Mouse (Mus musculus) ovary, adult 2 months (tissue): Measurements from ENCODE around the gene Polh. TPM values are rescaled to one million over a fixed set of nuclear protein-coding genes. Genes with fewer than 3 reads are reported as not detected.

Experiments used
- polyA plus RNA-seq: library from polyadenylated mRNA; depleted of rRNA; stranded (reverse); fragments of >200 nt; gene quantifications from 2 replicates; pipeline ENCODE4 v1.2.3, GENCODE M21; 2012; rRNA removed

Gene Polh
- polyA plus RNA-seq = 6.9 and 7.8 TPM in 2 replicates

DNA sequence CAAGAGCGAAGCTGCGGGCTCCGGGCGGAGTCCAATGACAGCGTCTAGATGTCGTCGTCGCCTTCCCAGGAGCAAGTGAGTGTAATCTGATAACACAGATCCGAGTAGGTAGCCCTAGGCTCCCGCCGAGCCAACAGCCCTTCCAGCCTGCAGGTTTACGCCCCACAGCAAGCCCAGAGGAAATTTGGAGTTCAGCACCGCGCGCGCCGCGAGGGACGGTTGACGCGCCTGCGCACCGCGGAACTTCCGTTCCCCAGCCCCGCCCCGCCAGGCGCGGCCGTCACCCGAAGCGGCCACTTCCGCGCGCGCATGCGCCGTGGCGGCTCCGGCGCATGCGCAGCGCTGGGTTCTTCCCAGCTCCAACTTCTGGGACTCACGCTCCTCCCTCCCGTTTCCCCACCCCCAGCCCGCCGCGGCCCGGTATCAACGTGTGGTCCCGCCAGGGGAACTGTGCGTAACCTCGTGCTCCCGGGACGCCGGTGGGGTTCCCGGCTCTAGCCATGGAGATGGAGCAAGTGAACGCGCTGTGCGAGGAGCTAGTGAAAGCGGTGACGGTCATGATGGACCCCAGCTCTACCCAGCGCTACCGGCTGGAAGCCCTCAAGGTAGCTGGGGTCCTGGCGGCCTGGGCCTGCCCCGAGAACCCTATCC is at the start of gene Polh, which contains the start of gene Xpo5:
Polh (minus strand) TSS at position 225 of the 651 bp plus-strand sequence.
Xpo5 (plus strand) TSS at position 362 of the 651 bp plus-strand sequence.

DNA sequence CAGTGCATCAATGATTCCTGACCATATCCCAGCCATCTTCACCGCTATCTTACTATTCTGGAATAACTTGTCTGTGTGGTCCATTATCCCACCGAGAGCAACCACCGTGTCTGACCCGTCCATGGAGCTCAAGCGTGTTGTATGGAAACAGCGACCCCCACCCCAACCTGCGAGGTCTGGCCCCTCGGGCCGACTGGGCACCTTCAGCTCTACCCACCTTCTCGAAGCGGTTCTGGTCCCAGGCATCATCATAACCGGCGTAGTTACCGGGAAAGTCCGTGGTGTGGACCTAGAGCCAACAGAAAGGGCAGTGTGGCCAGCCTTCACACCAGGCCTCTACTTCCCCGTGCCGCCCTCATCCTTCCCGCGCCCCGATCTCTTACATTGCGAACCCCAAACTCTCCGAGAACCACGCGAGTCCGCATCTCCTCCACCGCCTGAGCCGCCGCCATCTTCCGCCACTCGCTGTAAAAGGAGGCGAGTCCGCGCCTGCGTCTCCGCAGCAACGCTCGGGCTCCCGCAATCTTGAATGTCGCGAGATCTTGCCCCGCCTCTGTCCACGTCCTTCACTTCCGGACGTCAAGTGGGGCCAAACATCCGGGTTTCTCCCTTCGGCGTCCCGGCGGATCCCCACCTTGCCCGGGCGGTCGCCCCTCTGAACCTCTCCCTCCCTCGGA is 45.2 kb upstream of the Polh start, which contains the start of the genes Polr1c and Yipf3:
Polr1c (minus strand) TSS at position 543 of the 677 bp plus-strand sequence.
Yipf3 (plus strand) TSS at position 569 of the 677 bp plus-strand sequence.

DNA sequence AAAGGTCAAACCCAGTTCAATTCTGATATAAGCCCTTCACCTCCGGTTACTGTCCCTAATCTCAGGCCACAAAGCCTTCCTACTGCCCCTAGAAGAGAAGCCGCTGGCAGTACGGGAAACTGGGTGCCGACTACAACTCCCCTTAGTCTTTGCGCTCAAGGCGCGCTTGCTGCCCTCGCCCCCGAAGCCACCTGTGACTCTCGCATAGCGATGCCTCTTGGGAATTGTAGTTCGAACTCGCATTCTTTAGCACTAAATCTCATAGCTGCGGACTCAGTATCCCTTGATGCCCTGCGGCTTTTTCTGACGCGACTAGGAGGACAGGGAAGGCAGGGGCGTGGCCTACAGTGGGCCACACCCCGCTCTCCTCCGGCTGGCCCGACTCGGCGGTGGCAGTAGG is 41.8 kb downstream of the Polh start, which contains the start of gene Gtpbp2:
Gtpbp2 (plus strand) TSS at position 347 of the 400 bp plus-strand sequence.

DNA sequence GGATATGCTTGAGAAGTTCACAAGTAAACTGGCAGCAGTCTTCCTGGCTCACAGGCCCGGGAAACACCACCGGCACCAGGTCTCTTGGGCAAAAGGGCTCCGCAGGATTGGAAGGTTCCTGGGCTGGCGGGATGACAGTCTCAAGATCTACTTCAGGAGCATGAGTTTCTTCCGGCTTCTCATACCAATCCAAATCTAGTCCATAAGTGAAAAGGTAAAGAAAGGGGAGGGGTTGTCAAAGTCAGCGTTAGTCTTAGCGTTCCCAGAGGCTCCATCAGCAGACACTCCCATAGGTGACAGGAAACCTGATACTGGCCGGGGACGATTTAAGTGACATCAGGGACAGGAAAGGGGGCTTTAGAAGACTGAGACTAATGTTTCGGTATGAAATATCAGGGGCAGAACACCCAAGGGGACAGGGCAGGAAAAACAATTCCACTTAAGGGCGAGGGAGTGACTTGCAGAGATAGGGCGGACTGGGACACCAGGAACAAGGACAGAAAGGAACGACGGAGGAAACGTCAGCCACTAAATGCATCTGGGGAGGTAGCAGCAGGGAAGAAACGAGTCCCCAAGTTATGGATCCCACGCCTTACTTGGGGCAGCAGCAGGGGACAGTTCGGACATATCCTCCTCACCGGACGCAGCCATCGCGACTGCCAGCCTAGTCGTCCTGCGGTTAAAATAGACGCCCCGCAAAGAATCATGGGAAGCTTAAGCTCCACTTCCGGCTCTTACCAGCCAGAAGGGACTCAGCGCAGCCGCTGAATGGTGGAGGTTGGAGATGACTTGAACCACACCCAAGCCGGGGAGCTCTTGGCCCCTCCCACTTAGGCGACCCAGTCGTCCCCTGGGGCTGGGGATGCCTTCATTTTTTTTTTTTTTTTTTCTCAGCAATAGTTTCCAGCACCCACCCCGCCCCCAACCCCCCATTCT is 49.3 kb downstream of the Polh start, which contains the start of gene Mad2l1bp:
Mad2l1bp (minus strand) TSS at position 707 of the 936 bp plus-strand sequence.

DNA sequence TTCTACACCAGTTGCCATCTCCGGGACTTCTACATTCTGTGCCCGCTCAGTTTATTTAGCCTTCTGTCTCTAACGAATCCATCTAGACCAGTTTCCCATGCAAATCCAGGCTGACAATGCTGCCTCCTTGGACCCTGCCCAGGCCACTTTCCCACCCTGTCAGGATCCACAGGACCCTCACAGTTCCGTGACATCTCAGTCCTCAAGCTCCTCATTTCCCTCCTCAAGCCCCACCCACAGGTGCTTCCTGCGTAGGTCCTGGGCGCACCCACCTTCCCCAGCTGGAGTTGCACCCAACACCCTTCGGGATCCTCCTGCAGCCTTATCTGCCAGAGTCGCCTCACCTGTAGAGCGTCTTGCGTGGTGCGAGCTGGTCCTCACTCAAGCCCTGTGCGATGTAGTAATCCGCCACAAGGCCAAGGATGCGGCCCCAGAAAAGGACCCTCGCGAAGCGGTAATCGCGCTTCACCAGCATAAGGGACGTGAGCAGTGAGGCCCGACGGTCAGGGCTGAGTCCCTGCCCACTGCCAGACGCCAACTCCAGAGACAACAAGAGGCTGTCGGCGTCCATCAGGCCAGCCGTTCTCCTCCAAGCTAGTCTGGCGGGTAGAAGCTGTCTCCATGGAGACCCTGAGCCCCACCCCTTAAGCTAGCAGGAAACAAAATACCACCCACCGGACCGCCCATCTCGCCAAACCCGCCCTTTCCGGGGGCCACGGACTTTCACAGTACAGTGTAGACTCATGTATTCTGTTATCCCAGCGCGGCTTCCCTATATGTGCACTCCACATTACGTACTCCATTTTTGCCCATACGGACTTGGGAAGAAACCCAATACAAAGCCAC is 58.6 kb downstream of the Polh start, which contains the start of gene Rsph9:
Rsph9 (minus strand) TSS at position 639 of the 846 bp plus-strand sequence.

Other genes with a start within 250 kb of the Polh start
- 346 and 364 TPM in 2 replicates for gene Vegfa, start 170.3 kb downstream of the Polh start, polyA plus RNA-seq
- gene Mrps18a, start 91.7 kb downstream of the Polh start, polyA plus RNA-seq = 38.1 and 43.1 TPM in 2 replicates
- gene Rsph9, start 58.4 kb downstream of the Polh start, polyA plus RNA-seq = 30.2 and 32.9 TPM in 2 replicates
- gene Mad2l1bp, start 49.1 kb downstream of the Polh start, polyA plus RNA-seq = 12.6 and 18.3 TPM in 2 replicates
- 119 and 122 TPM in 2 replicates for gene Gtpbp2, start 41.6 kb downstream of the Polh start, polyA plus RNA-seq
- 35.4 and 37.4 TPM in 2 replicates for gene Xpo5, start 137 bp upstream of the Polh start, polyA plus RNA-seq
- 70.9 and 83.1 TPM in 2 replicates for gene Polr1c, start 45.4 kb upstream of the Polh start, polyA plus RNA-seq
- gene Yipf3, start 45.4 kb upstream of the Polh start, polyA plus RNA-seq = 332 and 400 TPM in 2 replicates
- gene Lrrc73, start 50.9 kb upstream of the Polh start, polyA plus RNA-seq = 11.6 and 14.3 TPM in 2 replicates
- 95.7 and 100 TPM in 2 replicates for gene Tjap1, start 80.4 kb upstream of the Polh start, polyA plus RNA-seq
- gene Dlk2, start 94.8 kb upstream of the Polh start, polyA plus RNA-seq = 1.9 and 3.8 TPM in 2 replicates
- gene Abcc10, start 125.7 kb upstream of the Polh start, polyA plus RNA-seq = 27.7 and 35.5 TPM in 2 replicates
- 21.4 and 22.3 TPM in 2 replicates for gene Zfp318, start 181.1 kb upstream of the Polh start, polyA plus RNA-seq
- 12.5 and 15.5 TPM in 2 replicates for gene Crip3, start 226.3 kb upstream of the Polh start, polyA plus RNA-seq
- not detected in 2 replicates for gene Slc22a7, start 235.8 kb upstream of the Polh start, polyA plus RNA-seq